Mouse (Mus musculus) T-cell, adult 2 months (primary cell): ENCODE measurements at regions not wholly inside any gene's neighbourhood (a gene's known extent, or its start where the extent isn't known, plus 50 kb on each side); places are given as distances from the start of the nearest gene placed in this dataset.

Experiments used
- DNase-seq: peaks from one replicate; pipeline ENCODE4 v3.0.0; 2022; ENCODE audit warnings: low spot score

GRCm38 (mm10) chr9:13978842-13979241 is 151.3 kb downstream of the Fam76b start:
- DNase-seq: no peak

GRCm38 (mm10) chr9:13987486-13987885 is 160.0 kb downstream of the Fam76b start:
- DNase-seq: no peak

GRCm38 (mm10) chr9:13988901-13989300 is 161.4 kb downstream of the Fam76b start:
- no peak for DNase-seq

GRCm38 (mm10) chr9:13990960-13991359 is 163.4 kb downstream of the Fam76b start:
- no peak for DNase-seq

- no peak for DNase-seq
Observed at GRCm38 (mm10) chr9:13992728-13993127, 165.2 kb downstream of the Fam76b start.

GRCm38 (mm10) chr9:13999358-13999757 is 171.8 kb downstream of the Fam76b start:
- no peak for DNase-seq

- peak; percentile 7 for DNase-seq
Observed at GRCm38 (mm10) chr9:14001517-14001916, 174.0 kb downstream of the Fam76b start.

- DNase-seq: no peak
Observed at GRCm38 (mm10) chr9:14002236-14002635, 174.7 kb downstream of the Fam76b start.

- DNase-seq: no peak
Observed at GRCm38 (mm10) chr9:14003163-14003562, 175.6 kb downstream of the Fam76b start.

GRCm38 (mm10) chr9:14006233-14006984 is 178.9 kb downstream of the Fam76b start:
- no peak for DNase-seq

GRCm38 (mm10) chr9:14009451-14009850 is 181.9 kb downstream of the Fam76b start:
- DNase-seq: no peak

GRCm38 (mm10) chr9:14010261-14010949 is 182.9 kb downstream of the Fam76b start:
- peak; percentile 36 for DNase-seq

- DNase-seq: no peak
Observed at GRCm38 (mm10) chr9:14024216-14024615, 196.7 kb downstream of the Fam76b start.

- DNase-seq: no peak
Observed at GRCm38 (mm10) chr9:14024701-14025100, 197.2 kb downstream of the Fam76b start.

- DNase-seq: no peak
Observed at GRCm38 (mm10) chr9:14028056-14028455, 200.5 kb downstream of the Fam76b start.

GRCm38 (mm10) chr9:14031358-14032047 is 204.0 kb downstream of the Fam76b start:
- no peak for DNase-seq

GRCm38 (mm10) chr9:14032048-14032362 is 204.5 kb downstream of the Fam76b start:
- no peak for DNase-seq

- no peak for DNase-seq
Observed at GRCm38 (mm10) chr9:14035526-14035925, 208.0 kb downstream of the Fam76b start.

GRCm38 (mm10) chr9:14041900-14042435 is 214.5 kb downstream of the Fam76b start:
- no peak for DNase-seq

- DNase-seq: no peak
Observed at GRCm38 (mm10) chr9:14048224-14048623, 220.7 kb downstream of the Fam76b start.

- DNase-seq: no peak
Observed at GRCm38 (mm10) chr9:14053704-14054103, 221.2 kb upstream of the Sesn3 start.

- DNase-seq: no peak
Observed at GRCm38 (mm10) chr9:14056410-14057172, 218.3 kb upstream of the Sesn3 start.
